Mouse (Mus musculus) thymus, adult 18-20 months (tissue): ENCODE data around the gene Dab2.

Experiments used
- DNase-seq, 2 experiments: peaks; one replicate each; pipeline ENCODE4 v3.0.0; 2022; ENCODE audit warnings: mixed read lengths in 2 of 2

Gene Dab2

GRCm38 (mm10) chr15:6299554-6299953, at the start of gene Dab2:
Gene Dab2, plus strand, starts transcription at chr15:6299788.
- DNase-seq, result no peak

GRCm38 (mm10) chr15:6253471-6253870, 46.1 kb upstream of the Dab2 start:
- DNase-seq, result no peak

GRCm38 (mm10) chr15:6254383-6254782, 45.2 kb upstream of the Dab2 start:
- no peak for DNase-seq

GRCm38 (mm10) chr15:6257049-6257448, 42.5 kb upstream of the Dab2 start:
- DNase-seq, result no peak

GRCm38 (mm10) chr15:6259957-6260740, 39.4 kb upstream of the Dab2 start:
- DNase-seq, result no peak

- no peak for DNase-seq
These were observed 38.7 kb upstream of the Dab2 start for GRCm38 (mm10) chr15:6260741-6261430.

GRCm38 (mm10) chr15:6267147-6267758, 32.3 kb upstream of the Dab2 start:
- no peak for DNase-seq

- no peak for DNase-seq
These were observed 20.8 kb upstream of the Dab2 start for GRCm38 (mm10) chr15:6278606-6279468.

- no peak for DNase-seq
These were observed 19.6 kb upstream of the Dab2 start for GRCm38 (mm10) chr15:6280021-6280451.

GRCm38 (mm10) chr15:6283249-6283648, 16.3 kb upstream of the Dab2 start:
- no peak for DNase-seq

- DNase-seq, result no peak
These were observed 3.5 kb upstream of the Dab2 start for GRCm38 (mm10) chr15:6296071-6296470.

GRCm38 (mm10) chr15:6298726-6299125, 862 bp upstream of the Dab2 start:
- no peak for DNase-seq

- no peak for DNase-seq
These were observed 2.6 kb downstream of the Dab2 start for GRCm38 (mm10) chr15:6302219-6302618.

- DNase-seq, result no peak
These were observed 4.2 kb downstream of the Dab2 start for GRCm38 (mm10) chr15:6303822-6304221.

- no peak for DNase-seq
These were observed 10.0 kb downstream of the Dab2 start for GRCm38 (mm10) chr15:6309633-6310032.

- no peak for DNase-seq
These were observed 10.8 kb downstream of the Dab2 start for GRCm38 (mm10) chr15:6310417-6310816.

GRCm38 (mm10) chr15:6312396-6312795, 12.8 kb downstream of the Dab2 start:
- DNase-seq, result no peak

- DNase-seq, result no peak
These were observed 19.8 kb downstream of the Dab2 start for GRCm38 (mm10) chr15:6319352-6319751.

GRCm38 (mm10) chr15:6320501-6320900, 20.9 kb downstream of the Dab2 start:
- DNase-seq, result no peak

- DNase-seq, result no peak
These were observed 21.7 kb downstream of the Dab2 start for GRCm38 (mm10) chr15:6321263-6321662.

- DNase-seq, result no peak
These were observed 22.7 kb downstream of the Dab2 start for GRCm38 (mm10) chr15:6322311-6322710.

GRCm38 (mm10) chr15:6323577-6323976, 24.0 kb downstream of the Dab2 start:
- no peak for DNase-seq

GRCm38 (mm10) chr15:6325443-6325842, 25.9 kb downstream of the Dab2 start:
- no peak for DNase-seq
